Mouse (Mus musculus): ENCODE measurements around the gene Crhr1.

DNA sequence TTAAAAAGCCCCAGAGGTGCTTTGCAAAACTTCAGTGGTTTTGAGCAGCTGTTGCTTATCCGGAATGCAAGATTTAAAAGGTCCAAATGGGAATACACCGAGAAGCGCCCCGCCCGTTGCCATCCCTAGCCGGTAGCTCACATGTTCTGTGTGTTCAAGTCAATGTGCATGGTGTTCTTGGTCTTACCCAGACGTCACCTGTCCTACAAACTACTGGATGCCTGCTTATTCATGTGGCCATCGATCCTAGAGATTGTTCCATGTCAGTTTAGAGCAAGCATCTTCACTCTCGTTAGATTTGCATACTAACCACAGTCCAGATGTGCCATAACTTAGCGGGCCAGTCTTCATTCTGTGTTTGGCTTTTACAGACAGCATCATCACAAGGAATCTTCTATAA is 31.6 kb downstream of the Crhr1 start:
- TF ChIP-seq CTCF (IDR thresholded peaks at IDR 0.05; ENCODE audit: borderline replicate concordance, control insufficient read depth, extremely low read depth, insufficient read depth, low read length, poor library complexity) (no peak), POLR2A (IDR thresholded peaks at IDR 0.05; ENCODE audit: control insufficient read depth, extremely low read depth, insufficient read depth, low read length, poor library complexity) (no peak)
